Mouse (Mus musculus) embryonic facial prominence, embryonic 11.5 days (tissue): ENCODE measurements around the gene Tctex1d4. TPM values are rescaled to one million over a fixed set of nuclear protein-coding genes. Genes with fewer than 3 reads are reported as not detected.

ENCODE experiments used
- ATAC-seq: fragments of 200-750 bp; cut with Nextera tagmentation; replicated peaks from 2 replicates; pipeline ENCODE4 v1.8.0; 2017; ENCODE audit warnings: low read depth; ENCODE audit not compliant: insufficient number of reproducible peaks, low FRiP score, low TSS enrichment
- DNase-seq: peaks from one replicate; pipeline ENCODE4 v3.0.0-alpha.2; 2015; ENCODE audit warnings: low spot score
- H3K27ac ChIP-seq: fragments of 300-500 bp; sonication (generic); replicated peaks from 2 replicates; pipeline ENCODE4 v1.5.1; 2014; ENCODE audit warnings: mild to moderate bottlenecking, low read depth, low read length, control low read depth
- H3K27me3 ChIP-seq: fragments of 300-500 bp; sonication (generic); 2 replicates; pipeline ENCODE4 v1.6.1; 2014; ENCODE audit warnings: mild to moderate bottlenecking, low read length, moderate library complexity, mixed read lengths; ENCODE audit not compliant: control insufficient read depth, insufficient read depth
- H3K36me3 ChIP-seq: fragments of 300-500 bp; sonication (generic); replicated peaks from 2 replicates; pipeline ENCODE4 v1.6.1; 2014; ENCODE audit warnings: low read depth, mild to moderate bottlenecking, low read length, moderate library complexity, mixed read lengths; ENCODE audit not compliant: control insufficient read depth, insufficient read depth
- H3K4me1 ChIP-seq: fragments of 300-500 bp; sonication (generic); 2 replicates; pipeline ENCODE4 v1.6.1; 2014; ENCODE audit warnings: low read length, mixed read lengths; ENCODE audit not compliant: control insufficient read depth, insufficient read depth
- H3K4me2 ChIP-seq: fragments of 300-500 bp; sonication (generic); 2 replicates; pipeline ENCODE4 v1.6.1; 2014; ENCODE audit warnings: low read depth, mild to moderate bottlenecking, control low read depth, low read length, moderate library complexity
- H3K4me3 ChIP-seq: fragments of 300-500 bp; sonication (generic); 2 replicates; pipeline ENCODE4 v1.5.1; 2014; ENCODE audit warnings: low read depth, low read length, control low read depth
- H3K9ac ChIP-seq: fragments of 300-500 bp; sonication (generic); replicated peaks from 2 replicates; pipeline ENCODE4 v1.6.1; 2014; ENCODE audit warnings: mild to moderate bottlenecking, control low read depth, low read length
- H3K9me3 ChIP-seq: fragments of 300-500 bp; sonication (generic); replicated peaks from 2 replicates; pipeline ENCODE4 v1.6.1; 2016; ENCODE audit warnings: mild to moderate bottlenecking, low read length, inconsistent platforms, mixed read lengths; ENCODE audit not compliant: control insufficient read depth
- WGBS: fragments of 180-500 bp; shearing (Covaris S2); extraction: QIAGEN DNeasy Blood & Tissue Kit; methylation state at CpG from one replicate; pipeline ENCODE4 v1.1.7; 2014; 5-methylcytosine and 5-hydroxymethylcytosine counted together
- polyA plus RNA-seq: library from polyadenylated mRNA; unstranded; fragments of >200 nt; fragmentation: Nextera tagmentation; extraction: Ambion mirVana; gene quantifications from 2 replicates; pipeline ENCODE4 v1.2.1, GENCODE M21; 2014

Gene Tctex1d4
- polyA plus RNA-seq, 1 experiment from 2014 or later, result not detected

DNA sequence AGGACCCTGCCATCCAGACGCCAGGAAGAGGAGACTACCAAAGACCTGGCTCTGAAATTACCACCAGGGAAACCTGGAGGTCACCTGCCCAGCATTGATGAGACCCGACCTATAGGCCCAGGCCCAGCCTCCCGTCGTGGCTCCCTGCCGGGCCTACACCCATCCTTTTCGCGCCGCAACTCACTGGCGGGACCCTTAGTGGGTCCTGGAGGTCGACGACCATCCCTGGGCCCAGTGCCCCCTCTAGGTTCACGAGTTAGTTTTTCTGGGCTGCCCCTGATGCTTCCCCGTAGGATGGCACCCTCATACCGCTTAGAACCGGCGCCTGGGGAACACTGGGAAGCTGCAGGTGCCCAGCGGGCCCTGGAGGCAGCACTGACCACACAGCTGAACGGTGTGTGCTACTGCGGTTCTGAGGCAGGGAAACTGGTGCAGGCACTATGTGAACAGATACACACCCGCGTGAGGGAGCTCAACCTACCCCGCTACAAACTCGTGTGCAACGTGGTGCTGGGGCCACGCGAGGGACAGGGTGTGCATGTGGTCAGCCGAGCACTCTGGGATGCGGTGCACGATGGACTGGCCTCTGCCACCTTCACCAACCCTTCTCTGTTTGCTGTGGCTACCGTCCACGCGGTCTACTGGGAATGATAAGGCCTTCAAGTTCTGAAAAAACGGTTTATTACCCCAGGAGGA lies 1.5 kb downstream of the Tctex1d4 start:
- Histone ChIP-seq H3K4me2 (no peak overlapping the region), H3K4me1 (peaks cover 16% of the 10 kb centered on the region), H3K27ac (no peak overlapping the region), H3K4me3 (no peak overlapping the region), H3K36me3 (no peaks in the 10 kb centered on the region; the same call in 1 of the 2 replicates), H3K9me3 (no peaks in the 10 kb centered on the region), H3K9ac (no peak overlapping the region), H3K27me3 (peaks cover 14% of the 10 kb centered on the region)
- DNase-seq (no peak), ATAC-seq (no peak)
- 89% methylated on average over 33 of the region's 33 CpGs for WGBS

DNA sequence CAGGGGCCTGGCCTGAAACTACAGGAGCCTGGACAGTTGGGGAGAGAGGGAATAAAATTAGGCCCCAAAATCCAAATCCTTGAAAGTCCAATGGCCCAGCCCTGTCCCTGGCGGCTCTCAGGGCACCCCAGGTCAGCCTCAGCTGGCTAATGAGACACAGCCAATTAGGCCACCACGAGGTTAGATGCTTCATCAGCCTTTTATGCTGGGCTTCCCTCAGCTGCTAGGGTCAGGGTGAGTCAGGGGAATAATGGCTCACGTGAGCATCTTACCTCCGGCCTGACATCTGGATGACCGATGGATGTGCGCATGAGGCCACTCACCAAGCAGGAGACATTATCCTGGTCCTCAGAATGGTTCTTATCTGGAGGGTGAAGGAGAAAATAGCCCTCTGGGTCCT lies 4.2 kb downstream of the Tctex1d4 start:
- Histone ChIP-seq H3K9ac (no peak overlapping the region), H3K4me1 (peaks cover 11% of the 10 kb centered on the region; the same call in 1 of the 2 replicates), H3K4me3 (no peak overlapping the region), H3K27me3 (peaks cover 14% of the 10 kb centered on the region), H3K36me3 (no peaks in the 10 kb centered on the region; the same call in 1 of the 2 replicates), H3K9me3 (no peaks in the 10 kb centered on the region), H3K4me2 (no peak overlapping the region), H3K27ac (no peak overlapping the region)
- 60% methylated on average over 6 of the region's 6 CpGs for WGBS
- no peak for ATAC-seq
- no peak for DNase-seq

DNA sequence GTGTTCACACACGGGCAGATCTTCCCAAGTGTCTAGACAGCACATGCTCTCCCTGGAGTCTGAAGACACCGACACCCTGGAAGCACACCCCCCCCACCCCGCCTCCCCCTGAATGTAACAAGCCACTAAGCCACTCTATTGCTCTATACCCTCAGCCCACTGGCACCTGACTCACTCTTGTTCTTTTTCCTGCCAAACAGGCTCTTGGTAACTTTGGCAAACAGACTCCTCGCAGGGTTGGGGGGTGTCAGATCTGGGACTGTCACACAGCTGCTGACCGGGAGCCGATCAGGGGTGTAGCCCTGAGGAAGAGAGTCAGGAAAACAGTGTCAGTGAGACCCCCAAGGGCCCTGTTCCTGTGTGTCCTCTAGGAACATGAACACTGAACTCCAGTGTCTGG lies 4.6 kb downstream of the Tctex1d4 start:
- no peak overlapping the region for H3K27ac ChIP-seq
- H3K36me3 ChIP-seq, result no peaks in the 10 kb centered on the region; the same call in 1 of the 2 replicates
- H3K9me3 ChIP-seq, result no peaks in the 10 kb centered on the region
- H3K27me3 ChIP-seq, result peaks cover 14% of the 10 kb centered on the region
- no peak for ATAC-seq
- peaks cover 9% of the 10 kb centered on the region; the same call in 1 of the 2 replicates for H3K4me1 ChIP-seq
- H3K9ac ChIP-seq, result no peak overlapping the region
- peak overlapping the region; percentile 1; the same call in 1 of the 2 replicates for H3K4me2 ChIP-seq
- no peak for DNase-seq
- WGBS, result 64% methylated on average over 6 of the region's 6 CpGs
- H3K4me3 ChIP-seq, result no peak overlapping the region

DNA sequence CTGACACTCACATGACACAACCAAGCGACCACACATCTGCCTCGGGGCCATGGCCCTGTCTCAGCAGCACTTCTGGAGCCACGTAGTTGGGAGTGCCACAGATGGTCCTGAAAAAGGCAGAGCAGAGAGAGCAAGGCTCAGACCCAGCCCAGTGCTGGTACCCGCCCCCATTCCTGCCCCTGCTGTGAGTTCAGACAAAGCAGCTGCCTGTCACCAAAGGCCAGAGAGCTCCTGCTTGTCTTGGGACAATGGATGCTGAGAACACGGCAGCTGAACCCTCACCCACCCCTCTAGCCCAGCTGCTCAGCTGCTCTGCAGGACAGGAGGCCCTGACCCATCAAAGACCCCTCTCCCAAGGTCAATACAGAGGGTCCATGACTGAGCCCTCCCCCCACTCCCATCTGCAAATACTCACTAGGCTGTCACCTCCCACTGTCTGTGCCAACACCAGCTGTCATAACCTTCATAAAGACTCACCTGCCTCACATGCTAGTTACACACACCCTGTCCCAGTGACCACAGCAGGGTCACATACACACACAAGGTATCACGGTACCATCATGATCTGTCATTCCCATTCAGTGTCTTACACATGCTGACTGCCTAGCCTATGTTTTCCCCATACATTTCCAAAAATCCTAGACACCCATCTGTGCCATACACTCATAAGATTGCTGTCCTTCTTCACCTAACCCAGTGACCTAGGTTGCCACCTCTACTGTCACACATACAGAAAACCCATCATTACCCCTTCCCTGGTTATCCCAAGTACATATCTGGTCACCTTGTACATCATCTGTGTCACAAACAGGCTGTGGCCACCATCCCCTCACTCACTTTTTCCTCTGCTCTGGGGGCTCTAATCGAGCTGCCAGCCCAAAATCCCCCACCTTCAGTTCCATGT lies 5.5 kb downstream of the Tctex1d4 start:
- peak overlapping the region; percentile 81 for H3K4me3 ChIP-seq
- no peak overlapping the region; the same call in 1 of the 2 replicates for H3K9ac ChIP-seq
- peaks cover 14% of the 10 kb centered on the region for H3K27me3 ChIP-seq
- no peak overlapping the region for H3K27ac ChIP-seq
- peak; percentile 52 for DNase-seq
- ATAC-seq, result peak; percentile 56
- WGBS, result 17% methylated on average over 7 of the region's 7 CpGs
- no peaks in the 10 kb centered on the region for H3K9me3 ChIP-seq
- peaks cover 9% of the 10 kb centered on the region; the same call in 1 of the 2 replicates for H3K4me1 ChIP-seq
- peak overlapping the region; percentile 99 for H3K4me2 ChIP-seq
- H3K36me3 ChIP-seq, result no peaks in the 10 kb centered on the region; the same call in 1 of the 2 replicates

DNA sequence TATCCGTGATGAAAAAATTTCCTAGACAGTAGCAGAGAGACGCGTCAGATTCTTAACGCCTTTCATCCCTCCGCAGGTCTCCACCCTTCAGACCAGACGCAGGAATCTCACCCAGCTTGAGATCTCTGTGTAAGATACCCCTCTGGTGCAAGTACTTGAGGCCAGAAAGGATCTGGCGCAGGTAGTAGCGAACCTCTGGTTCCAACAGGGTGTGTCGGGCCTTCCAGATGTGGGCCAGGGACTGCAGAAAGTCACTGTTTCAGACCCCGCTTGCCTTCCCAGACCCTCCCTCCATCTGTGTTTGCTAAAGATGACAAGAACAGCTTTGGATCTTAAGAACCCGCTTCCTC lies 6.2 kb downstream of the Tctex1d4 start:
- WGBS, result 9% methylated on average over 11 of the region's 11 CpGs
- H3K27me3 ChIP-seq, result peaks cover 14% of the 10 kb centered on the region
- no peaks in the 10 kb centered on the region; the same call in 1 of the 2 replicates for H3K36me3 ChIP-seq
- H3K4me2 ChIP-seq, result peak overlapping the region; percentile 99
- no peaks in the 10 kb centered on the region for H3K9me3 ChIP-seq
- peak overlapping the region; percentile 81 for H3K4me3 ChIP-seq
- DNase-seq, result no peak
- no peak for ATAC-seq
- H3K4me1 ChIP-seq, result peaks cover 9% of the 10 kb centered on the region; the same call in 1 of the 2 replicates
- H3K27ac ChIP-seq, result no peak overlapping the region
- H3K9ac ChIP-seq, result peak overlapping the region; percentile 71

DNA sequence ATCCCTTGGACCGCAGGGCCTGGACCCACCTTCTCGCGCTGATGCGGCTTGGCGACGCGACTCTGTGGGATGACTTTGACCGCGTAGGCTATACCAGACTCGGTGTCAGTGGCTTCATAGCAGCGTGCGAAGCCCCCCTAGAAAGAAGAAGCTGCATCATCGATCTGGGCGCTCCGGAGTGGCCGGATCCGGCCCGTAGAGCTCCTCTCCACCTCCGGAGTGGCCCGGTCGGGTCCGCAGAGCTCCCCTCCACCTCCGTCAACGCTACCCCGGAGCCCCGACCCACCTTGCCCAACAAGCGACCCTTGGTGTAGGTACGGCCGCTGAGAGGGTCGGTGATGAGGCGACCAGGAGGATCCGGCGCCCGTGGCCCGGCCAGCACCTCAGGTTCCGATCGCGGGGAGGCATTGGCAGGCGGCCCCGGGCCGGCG lies 6.8 kb downstream of the Tctex1d4 start:
- Histone ChIP-seq H3K9ac (peak overlapping the region; percentile 71), H3K27me3 (peaks cover 14% of the 10 kb centered on the region), H3K27ac (no peak overlapping the region), H3K4me3 (peak overlapping the region; percentile 81), H3K4me1 (peaks cover 9% of the 10 kb centered on the region; the same call in 1 of the 2 replicates), H3K9me3 (no peaks in the 10 kb centered on the region), H3K36me3 (no peaks in the 10 kb centered on the region; the same call in 1 of the 2 replicates), H3K4me2 (peak overlapping the region; percentile 99)
- WGBS, result under 1% methylated on average over 39 of the region's 42 CpGs
- ATAC-seq (peak; percentile 20), DNase-seq (peak; percentile 30)

DNA sequence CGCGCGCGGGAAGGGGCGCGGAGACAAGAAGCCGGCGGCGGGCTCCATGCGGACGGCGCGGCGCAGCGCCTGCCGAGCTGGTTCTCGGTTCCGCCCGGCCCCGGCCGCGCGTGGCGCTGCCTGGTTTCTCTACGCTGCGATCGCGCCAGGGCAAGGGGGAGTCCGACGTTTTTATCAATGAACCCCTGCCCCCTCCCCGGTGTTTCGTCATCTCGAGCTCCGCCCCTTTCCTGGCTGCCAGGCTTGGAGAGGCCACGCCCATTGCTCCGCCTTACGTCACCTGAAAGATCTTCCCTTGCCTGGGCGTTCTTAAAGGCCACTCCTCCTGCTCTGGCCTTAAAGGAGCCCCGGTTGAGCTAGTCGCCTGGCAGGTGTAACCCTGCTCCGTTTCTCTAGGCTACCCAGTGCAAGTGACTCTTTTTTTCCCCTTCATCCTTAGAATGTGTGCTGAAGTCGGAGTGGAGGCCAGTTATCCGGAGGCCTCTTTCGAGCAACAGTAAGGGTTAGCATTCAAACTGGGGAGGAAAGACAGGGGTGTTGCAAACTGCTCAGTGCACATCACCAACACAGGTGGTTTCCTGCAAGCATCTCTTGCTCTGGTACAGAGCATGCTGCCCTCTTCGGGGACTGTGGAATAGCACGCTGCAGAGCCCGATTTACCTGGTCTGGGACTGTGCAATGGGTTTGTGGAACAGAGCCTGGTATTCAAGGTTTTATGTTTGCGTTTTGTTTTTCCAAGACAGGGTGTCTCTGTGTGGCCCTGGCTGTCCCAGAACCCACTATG lies 7.4 kb downstream of the Tctex1d4 start, which contains the start of gene Plk3:
Gene Plk3, minus strand, starts transcription at position 147 of the 784 bp plus-strand sequence.
- no peaks in the 10 kb centered on the region for H3K9me3 ChIP-seq
- WGBS, result 1% methylated on average over 40 of the region's 48 CpGs
- DNase-seq (peak; percentile 99), ATAC-seq (peak; percentile 75)
- H3K4me1 ChIP-seq, result peaks cover 9% of the 10 kb centered on the region; the same call in 1 of the 2 replicates
- H3K36me3 ChIP-seq, result no peaks in the 10 kb centered on the region; the same call in 1 of the 2 replicates
- H3K27ac ChIP-seq, result no peak within 1 kb of the TSS
- H3K9ac ChIP-seq, result peak within 1 kb of the TSS; percentile 71
- H3K27me3 ChIP-seq, result peaks cover 14% of the 10 kb centered on the region
- H3K4me3 ChIP-seq, result peak within 1 kb of the TSS; percentile 81
- H3K4me2 ChIP-seq, result peak within 1 kb of the TSS; percentile 99
